Mouse (Mus musculus): ENCODE data around the gene Cmtm8. TPM values are rescaled to one million over a fixed set of nuclear protein-coding genes. Genes with fewer than 3 reads are reported as not detected.
A peak's percentile ranks its signal among the peaks of the same experiment; 100 is the strongest.

Gene Cmtm8
- polyA plus RNA-seq, 1 experiment from 2014 or later, result 29.3 TPM

DNA sequence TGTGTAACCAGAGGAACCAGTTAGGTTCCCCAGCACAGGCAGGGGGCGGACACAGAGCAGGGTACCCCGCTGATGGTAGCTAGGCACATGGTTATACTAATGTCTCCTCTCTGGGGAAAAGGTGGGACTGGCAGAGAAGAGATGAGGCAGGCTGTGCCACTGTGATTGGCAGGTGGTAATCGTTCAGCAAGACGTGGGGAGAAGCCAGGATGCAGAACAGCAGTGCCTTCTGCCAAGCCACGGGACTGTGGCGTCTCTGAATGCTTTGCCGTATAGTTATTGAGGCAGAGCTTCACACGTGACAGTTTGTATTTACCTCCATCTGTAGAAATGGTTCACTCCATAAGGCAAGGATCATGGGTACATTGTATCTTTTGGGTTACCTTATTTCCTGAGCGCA is 10.7 kb upstream of the Cmtm8 start:
- Histone ChIP-seq H3K27ac (ENCODE audit: low read depth, low read length) (no peak overlapping the region), H3K9ac (ENCODE audit: low read depth, low read length) (no peak overlapping the region), H3K36me3 (ENCODE audit: control insufficient read depth, insufficient read depth, low read length) (no peaks in the 10 kb centered on the region), H3K4me3 (ENCODE audit: low read depth, low read length) (no peak overlapping the region), H3K4me2 (replicated peaks; ENCODE audit: low read depth, low read length) (no peak overlapping the region), H3K9me3 (ENCODE audit: control insufficient read depth, low read length) (no peaks in the 10 kb centered on the region), H3K4me1 (replicated peaks; ENCODE audit: control insufficient read depth, insufficient read depth, low read length) (no peaks in the 10 kb centered on the region), H3K27me3 (ENCODE audit: control insufficient read depth, insufficient read depth, low read length) (no peaks in the 10 kb centered on the region)
- ATAC-seq (ENCODE audit: low FRiP score) (no peak), DNase-seq (ENCODE audit: low spot score) (no peak)
- WGBS, result 76% methylated on average over 9 of the region's 9 CpGs

DNA sequence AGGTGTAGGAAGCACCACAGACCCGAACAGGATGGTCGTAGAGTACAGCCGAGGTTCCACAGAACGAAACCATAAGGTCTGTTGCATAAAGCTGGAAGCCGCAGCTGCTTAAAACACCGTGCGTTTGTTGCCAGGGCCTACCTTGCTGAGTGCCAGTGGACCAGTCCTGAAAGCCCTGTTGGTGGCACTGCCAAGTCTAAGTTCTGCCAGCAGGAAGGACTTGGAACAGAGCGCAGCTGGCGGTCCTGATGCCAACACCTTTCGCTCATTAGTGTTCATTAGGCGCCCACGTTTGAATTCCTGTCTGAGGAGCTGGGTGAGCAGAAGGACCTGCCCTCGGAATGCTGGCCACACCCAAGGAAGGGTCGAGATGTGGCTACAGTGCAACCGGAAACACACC is 9.4 kb upstream of the Cmtm8 start:
- ATAC-seq (ENCODE audit: low FRiP score), result no peak
- 88% methylated on average over 15 of the region's 15 CpGs for WGBS
- no peak for DNase-seq (ENCODE audit: low spot score)
- Histone ChIP-seq H3K27me3 (ENCODE audit: control insufficient read depth, insufficient read depth, low read length) (no peaks in the 10 kb centered on the region), H3K4me3 (ENCODE audit: low read depth, low read length) (no peak overlapping the region), H3K36me3 (ENCODE audit: control insufficient read depth, insufficient read depth, low read length) (no peaks in the 10 kb centered on the region), H3K27ac (ENCODE audit: low read depth, low read length) (no peak overlapping the region), H3K9me3 (ENCODE audit: control insufficient read depth, low read length) (no peaks in the 10 kb centered on the region), H3K4me1 (replicated peaks; ENCODE audit: control insufficient read depth, insufficient read depth, low read length) (no peaks in the 10 kb centered on the region), H3K4me2 (replicated peaks; ENCODE audit: low read depth, low read length) (no peak overlapping the region), H3K9ac (ENCODE audit: low read depth, low read length) (no peak overlapping the region)

DNA sequence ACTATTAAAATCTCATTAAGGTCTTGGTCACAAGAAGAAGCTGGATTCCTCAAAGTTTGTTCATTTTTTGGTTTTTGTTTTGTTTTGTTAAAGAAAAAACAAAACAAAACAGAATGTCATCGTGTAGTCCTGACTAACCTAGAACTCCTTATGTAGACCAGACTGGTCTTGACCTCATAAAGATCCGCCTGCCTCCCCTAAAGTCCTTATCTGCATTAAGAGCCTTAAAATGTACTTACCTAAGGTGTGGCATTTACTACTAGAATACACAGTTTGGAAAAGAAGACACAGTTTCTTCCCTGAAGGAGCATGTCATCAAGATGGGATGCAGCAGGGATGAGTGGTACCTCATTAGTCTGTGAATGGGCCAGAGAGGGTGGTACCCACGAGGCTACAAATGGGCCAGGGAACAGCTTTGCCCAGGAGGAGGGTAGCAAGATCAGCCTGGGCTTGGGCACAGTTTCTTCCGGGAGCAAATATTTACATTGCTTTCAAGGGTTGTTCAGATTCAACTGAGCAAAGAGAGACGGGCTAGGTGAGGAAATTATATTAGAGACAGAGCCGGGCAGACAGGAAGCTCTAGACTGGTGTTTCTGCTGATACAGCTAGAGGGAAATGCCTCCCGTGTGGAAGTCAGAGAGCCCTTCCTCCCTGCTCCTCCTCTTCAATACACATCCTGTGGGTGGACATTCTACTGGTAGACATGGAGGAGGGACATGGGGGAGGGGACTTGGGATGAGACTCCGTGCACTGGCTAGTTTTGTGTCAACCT is 7.6 kb upstream of the Cmtm8 start:
- no peaks in the 10 kb centered on the region for H3K9me3 ChIP-seq (ENCODE audit: control insufficient read depth, low read length)
- H3K4me1 ChIP-seq (replicated peaks; ENCODE audit: control insufficient read depth, insufficient read depth, low read length), result no peaks in the 10 kb centered on the region
- 82% methylated on average over 8 of the region's 8 CpGs for WGBS
- no peak overlapping the region for H3K4me2 ChIP-seq (replicated peaks; ENCODE audit: low read depth, low read length)
- no peak overlapping the region for H3K4me3 ChIP-seq (ENCODE audit: low read depth, low read length)
- no peak overlapping the region for H3K9ac ChIP-seq (ENCODE audit: low read depth, low read length)
- no peaks in the 10 kb centered on the region for H3K27me3 ChIP-seq (ENCODE audit: control insufficient read depth, insufficient read depth, low read length)
- ATAC-seq (ENCODE audit: low FRiP score), result no peak
- DNase-seq (ENCODE audit: low spot score), result no peak
- H3K36me3 ChIP-seq (ENCODE audit: control insufficient read depth, insufficient read depth, low read length), result no peaks in the 10 kb centered on the region
- H3K27ac ChIP-seq (ENCODE audit: low read depth, low read length), result no peak overlapping the region

DNA sequence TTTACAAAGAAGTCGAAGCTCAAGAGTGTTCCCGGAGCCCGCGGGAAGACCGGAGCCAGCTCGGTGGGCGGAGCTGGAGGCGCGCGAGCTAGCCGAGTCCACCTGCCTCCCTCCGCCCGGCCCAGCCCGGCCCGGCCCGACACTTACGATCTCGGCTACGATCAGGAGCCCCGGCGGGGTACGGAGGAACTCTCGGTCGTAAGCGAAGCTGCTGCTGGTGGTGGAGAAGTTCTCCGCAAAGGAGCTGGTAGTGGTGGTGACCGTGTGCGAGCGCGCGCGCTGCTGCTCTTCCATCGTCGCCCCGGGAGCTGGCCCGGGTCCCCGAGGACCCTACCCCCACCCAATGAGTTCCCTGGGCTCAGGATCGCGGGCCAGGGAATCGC is 331 bp downstream of the Cmtm8 start:
- H3K36me3 ChIP-seq (ENCODE audit: control insufficient read depth, insufficient read depth, low read length), result no peaks in the 10 kb centered on the region
- ATAC-seq (ENCODE audit: low FRiP score) (peak; percentile 78), DNase-seq (ENCODE audit: low spot score) (peak; percentile 67)
- H3K4me2 ChIP-seq (replicated peaks; ENCODE audit: low read depth, low read length), result peak overlapping the region; percentile 99
- WGBS, result under 1% methylated on average over 33 of the region's 40 CpGs
- H3K4me3 ChIP-seq (ENCODE audit: low read depth, low read length), result peak overlapping the region; percentile 68
- no peak overlapping the region for H3K27ac ChIP-seq (ENCODE audit: low read depth, low read length)
- no peaks in the 10 kb centered on the region for H3K4me1 ChIP-seq (replicated peaks; ENCODE audit: control insufficient read depth, insufficient read depth, low read length)
- peaks cover 8% of the 10 kb centered on the region for H3K27me3 ChIP-seq (ENCODE audit: control insufficient read depth, insufficient read depth, low read length)
- no peaks in the 10 kb centered on the region for H3K9me3 ChIP-seq (ENCODE audit: control insufficient read depth, low read length)
- peak overlapping the region; percentile 64 for H3K9ac ChIP-seq (ENCODE audit: low read depth, low read length)

DNA sequence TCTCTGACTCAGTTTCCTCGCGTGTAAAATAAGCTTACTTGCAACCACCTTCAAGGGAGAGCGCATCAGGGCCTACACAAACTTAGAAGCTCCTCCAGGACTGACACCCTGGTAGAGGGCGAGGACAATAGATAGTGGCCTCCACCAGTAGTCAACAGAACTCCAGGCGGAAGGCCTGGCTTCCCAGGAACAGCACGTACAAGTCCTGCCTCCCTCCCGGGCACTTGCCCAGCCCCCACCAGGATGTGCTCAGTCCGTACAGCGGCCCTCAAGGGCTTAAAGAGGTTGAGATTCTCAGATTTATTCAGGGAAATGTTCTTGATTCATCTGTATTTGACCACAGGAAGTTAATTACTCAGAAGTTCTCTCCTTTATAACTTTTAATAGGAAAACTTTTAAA is 1.1 kb downstream of the Cmtm8 start:
- Histone ChIP-seq H3K9me3 (ENCODE audit: control insufficient read depth, low read length) (no peaks in the 10 kb centered on the region), H3K9ac (ENCODE audit: low read depth, low read length) (no peak overlapping the region; the same call in 1 of the 2 replicates), H3K27me3 (ENCODE audit: control insufficient read depth, insufficient read depth, low read length) (peaks cover 8% of the 10 kb centered on the region), H3K36me3 (ENCODE audit: control insufficient read depth, insufficient read depth, low read length) (no peaks in the 10 kb centered on the region), H3K27ac (ENCODE audit: low read depth, low read length) (no peak overlapping the region), H3K4me1 (replicated peaks; ENCODE audit: control insufficient read depth, insufficient read depth, low read length) (no peaks in the 10 kb centered on the region), H3K4me3 (ENCODE audit: low read depth, low read length) (peak overlapping the region; percentile 68; the same call in 1 of the 2 replicates), H3K4me2 (replicated peaks; ENCODE audit: low read depth, low read length) (peak overlapping the region; percentile 99)
- ATAC-seq (ENCODE audit: low FRiP score) (no peak), DNase-seq (ENCODE audit: low spot score) (peak; percentile 29)
- 24% methylated on average over 9 of the region's 9 CpGs for WGBS

DNA sequence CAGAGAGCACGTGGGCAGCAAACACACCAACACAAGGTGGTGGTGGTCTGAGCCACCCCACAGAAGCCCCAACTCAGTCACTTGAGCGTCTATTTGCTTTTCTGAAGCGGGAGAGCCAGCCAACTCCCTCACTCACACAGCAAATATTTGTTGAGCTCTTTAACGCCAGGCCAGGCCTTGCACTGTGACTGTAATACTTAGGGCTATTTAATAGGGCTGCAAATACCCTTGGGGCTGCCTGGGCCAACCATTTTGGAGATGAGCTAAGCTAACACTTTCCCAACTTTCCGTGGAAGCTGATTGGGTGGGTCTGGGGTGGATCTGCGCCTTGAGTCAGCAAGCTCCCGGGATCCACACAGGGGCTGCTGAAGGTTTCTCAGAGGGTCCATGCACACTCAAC is 1.7 kb downstream of the Cmtm8 start:
- no peaks in the 10 kb centered on the region for H3K36me3 ChIP-seq (ENCODE audit: control insufficient read depth, insufficient read depth, low read length)
- H3K4me3 ChIP-seq (ENCODE audit: low read depth, low read length), result no peak overlapping the region
- no peaks in the 10 kb centered on the region for H3K9me3 ChIP-seq (ENCODE audit: control insufficient read depth, low read length)
- H3K4me2 ChIP-seq (replicated peaks; ENCODE audit: low read depth, low read length), result no peak overlapping the region
- DNase-seq (ENCODE audit: low spot score) (no peak), ATAC-seq (ENCODE audit: low FRiP score) (no peak)
- no peak overlapping the region for H3K27ac ChIP-seq (ENCODE audit: low read depth, low read length)
- no peaks in the 10 kb centered on the region for H3K4me1 ChIP-seq (replicated peaks; ENCODE audit: control insufficient read depth, insufficient read depth, low read length)
- 78% methylated on average over 7 of the region's 7 CpGs for WGBS
- peaks cover 8% of the 10 kb centered on the region for H3K27me3 ChIP-seq (ENCODE audit: control insufficient read depth, insufficient read depth, low read length)
- H3K9ac ChIP-seq (ENCODE audit: low read depth, low read length), result no peak overlapping the region

DNA sequence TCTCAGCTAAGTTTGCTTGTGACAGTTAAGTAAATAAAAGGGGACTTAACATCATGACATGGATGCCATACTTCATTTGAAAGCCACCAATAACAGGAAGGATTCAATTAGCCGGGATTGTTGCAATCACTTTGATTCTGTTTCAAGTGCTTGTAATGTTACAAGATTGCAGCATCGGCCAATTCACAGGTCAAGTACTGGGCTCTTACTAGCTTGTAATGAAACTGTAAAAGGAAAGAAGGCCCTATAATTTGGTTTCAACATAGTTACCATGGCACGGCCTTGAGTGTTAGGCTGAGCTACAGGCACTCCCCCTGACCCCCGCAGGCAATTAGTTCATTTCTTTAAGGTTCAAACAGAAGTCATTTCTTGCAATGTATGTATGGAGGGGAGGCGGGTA is 5.1 kb downstream of the Cmtm8 start:
- no peak for ATAC-seq (ENCODE audit: low FRiP score)
- H3K4me3 ChIP-seq (ENCODE audit: low read depth, low read length), result no peak overlapping the region
- 88% methylated on average over 5 of the region's 5 CpGs for WGBS
- no peak for DNase-seq (ENCODE audit: low spot score)
- no peaks in the 10 kb centered on the region for H3K9me3 ChIP-seq (ENCODE audit: control insufficient read depth, low read length)
- no peak overlapping the region for H3K4me2 ChIP-seq (replicated peaks; ENCODE audit: low read depth, low read length)
- no peak overlapping the region for H3K9ac ChIP-seq (ENCODE audit: low read depth, low read length)
- H3K27ac ChIP-seq (ENCODE audit: low read depth, low read length), result no peak overlapping the region
- H3K4me1 ChIP-seq (replicated peaks; ENCODE audit: control insufficient read depth, insufficient read depth, low read length), result no peaks in the 10 kb centered on the region
- H3K27me3 ChIP-seq (ENCODE audit: control insufficient read depth, insufficient read depth, low read length), result peaks cover 5% of the 10 kb centered on the region
- H3K36me3 ChIP-seq (ENCODE audit: control insufficient read depth, insufficient read depth, low read length), result no peaks in the 10 kb centered on the region

DNA sequence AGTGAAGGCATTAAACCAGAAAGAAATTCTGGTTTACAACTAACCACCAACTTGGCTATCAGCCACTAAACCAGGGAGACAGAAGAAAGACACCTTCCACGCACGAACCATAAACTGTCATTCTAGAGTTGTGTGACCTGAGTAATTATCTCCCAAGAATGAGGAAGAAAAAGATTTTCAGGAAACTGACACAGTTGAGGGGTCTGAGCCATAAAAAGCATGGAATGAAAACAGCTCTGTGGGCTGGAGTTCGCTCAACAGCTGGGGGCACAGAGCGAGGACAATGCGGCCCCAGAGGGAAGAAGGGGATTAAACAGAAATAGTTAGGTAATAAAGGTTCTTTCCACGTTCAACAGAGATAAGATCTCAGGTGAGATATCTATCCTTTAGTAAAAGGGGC is 12.4 kb downstream of the Cmtm8 start:
- Histone ChIP-seq H3K4me2 (replicated peaks; ENCODE audit: low read depth, low read length) (no peak overlapping the region), H3K36me3 (ENCODE audit: control insufficient read depth, insufficient read depth, low read length) (no peaks in the 10 kb centered on the region), H3K27ac (ENCODE audit: low read depth, low read length) (no peak overlapping the region), H3K27me3 (ENCODE audit: control insufficient read depth, insufficient read depth, low read length) (no peaks in the 10 kb centered on the region), H3K9ac (ENCODE audit: low read depth, low read length) (no peak overlapping the region), H3K9me3 (ENCODE audit: control insufficient read depth, low read length) (no peaks in the 10 kb centered on the region), H3K4me1 (replicated peaks; ENCODE audit: control insufficient read depth, insufficient read depth, low read length) (no peaks in the 10 kb centered on the region), H3K4me3 (ENCODE audit: low read depth, low read length) (no peak overlapping the region)
- DNase-seq (ENCODE audit: low spot score) (no peak), ATAC-seq (ENCODE audit: low FRiP score) (no peak)
- WGBS, result 83% methylated on average over 6 of the region's 6 CpGs

DNA sequence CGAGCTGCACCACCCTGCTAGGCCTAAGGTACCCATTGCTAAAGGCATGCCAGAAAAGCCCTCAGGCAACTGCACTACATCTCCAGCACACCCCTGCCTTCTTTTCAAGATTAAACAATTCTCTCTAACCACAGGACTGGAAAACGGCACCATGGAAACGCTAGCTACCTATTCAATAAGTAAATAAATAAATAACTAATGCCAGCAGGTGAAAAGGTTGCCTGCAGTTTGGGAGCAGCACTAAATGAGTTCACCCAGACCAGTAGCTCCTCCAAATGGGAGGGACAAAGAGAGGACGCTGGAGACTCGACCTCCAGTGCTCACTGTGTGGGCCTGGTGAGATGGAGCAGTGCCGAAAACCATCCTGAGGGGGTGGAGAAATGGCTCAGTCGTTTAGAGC is 13.6 kb downstream of the Cmtm8 start:
- DNase-seq (ENCODE audit: low spot score) (no peak), ATAC-seq (ENCODE audit: low FRiP score) (no peak)
- H3K9ac ChIP-seq (ENCODE audit: low read depth, low read length), result no peak overlapping the region
- no peaks in the 10 kb centered on the region for H3K9me3 ChIP-seq (ENCODE audit: control insufficient read depth, low read length)
- no peaks in the 10 kb centered on the region for H3K36me3 ChIP-seq (ENCODE audit: control insufficient read depth, insufficient read depth, low read length)
- no peaks in the 10 kb centered on the region for H3K4me1 ChIP-seq (replicated peaks; ENCODE audit: control insufficient read depth, insufficient read depth, low read length)
- H3K27me3 ChIP-seq (ENCODE audit: control insufficient read depth, insufficient read depth, low read length), result no peaks in the 10 kb centered on the region
- H3K4me2 ChIP-seq (replicated peaks; ENCODE audit: low read depth, low read length), result no peak overlapping the region
- WGBS, result 49% methylated on average over 7 of the region's 7 CpGs
- H3K4me3 ChIP-seq (ENCODE audit: low read depth, low read length), result no peak overlapping the region
- H3K27ac ChIP-seq (ENCODE audit: low read depth, low read length), result no peak overlapping the region
